Mouse (Mus musculus) midbrain, embryonic 15.5 days (tissue): ENCODE data around the gene Syt17. TPM values are rescaled to one million over a fixed set of nuclear protein-coding genes. Genes with fewer than 3 reads are reported as not detected.

Experiments
- ATAC-seq: fragments of 200-750 bp; cut with Nextera tagmentation; replicated peaks from 2 replicates; pipeline ENCODE4 v1.8.0; 2017; ENCODE audit warnings: moderate TSS enrichment
- H3K27ac ChIP-seq: fragments of 300-500 bp; sonication (generic); 2 replicates; pipeline ENCODE4 v1.5.1; 2015; ENCODE audit warnings: mild to moderate bottlenecking, inconsistent platforms
- H3K27me3 ChIP-seq: fragments of 300-500 bp; sonication (generic); replicated peaks from 2 replicates; pipeline ENCODE4 v1.6.1; 2015; ENCODE audit warnings: inconsistent platforms
- H3K36me3 ChIP-seq: fragments of 300-500 bp; sonication (generic); replicated peaks from 2 replicates; pipeline ENCODE4 v1.6.1; 2015; ENCODE audit warnings: inconsistent platforms
- H3K4me1 ChIP-seq: fragments of 300-500 bp; sonication (generic); 2 replicates; pipeline ENCODE4 v1.6.1; 2015; ENCODE audit warnings: inconsistent platforms
- H3K4me2 ChIP-seq: fragments of 300-500 bp; sonication (generic); 2 replicates; pipeline ENCODE4 v1.6.1; 2015; ENCODE audit warnings: inconsistent platforms, mild to moderate bottlenecking, moderate library complexity
- H3K4me3 ChIP-seq: fragments of 300-500 bp; sonication (generic); 2 replicates; pipeline ENCODE4 v1.5.1; 2015; ENCODE audit warnings: mild to moderate bottlenecking, inconsistent platforms
- H3K9ac ChIP-seq: fragments of 300-500 bp; sonication (generic); 2 replicates; pipeline ENCODE4 v1.6.1; 2015; ENCODE audit warnings: mild to moderate bottlenecking, inconsistent platforms
- H3K9me3 ChIP-seq: fragments of 300-500 bp; sonication (generic); 2 replicates; pipeline ENCODE4 v1.6.1; 2016; ENCODE audit warnings: inconsistent platforms
- WGBS: fragments of 180-500 bp; shearing (Covaris S2); methylation state at CpG from one replicate; pipeline ENCODE4 v1.1.7; 2015; ENCODE audit warnings: mixed read lengths; 5-methylcytosine and 5-hydroxymethylcytosine counted together
- polyA plus RNA-seq: library from polyadenylated mRNA; unstranded; fragments of >200 nt; fragmentation: Nextera tagmentation; extraction: Ambion mirVana; gene quantifications from 2 replicates; pipeline ENCODE4 v1.2.1, GENCODE M21; 2015

Syt17 gene
- polyA plus RNA-seq, 1 experiment from 2014 or later, result 20.2 TPM

DNA sequence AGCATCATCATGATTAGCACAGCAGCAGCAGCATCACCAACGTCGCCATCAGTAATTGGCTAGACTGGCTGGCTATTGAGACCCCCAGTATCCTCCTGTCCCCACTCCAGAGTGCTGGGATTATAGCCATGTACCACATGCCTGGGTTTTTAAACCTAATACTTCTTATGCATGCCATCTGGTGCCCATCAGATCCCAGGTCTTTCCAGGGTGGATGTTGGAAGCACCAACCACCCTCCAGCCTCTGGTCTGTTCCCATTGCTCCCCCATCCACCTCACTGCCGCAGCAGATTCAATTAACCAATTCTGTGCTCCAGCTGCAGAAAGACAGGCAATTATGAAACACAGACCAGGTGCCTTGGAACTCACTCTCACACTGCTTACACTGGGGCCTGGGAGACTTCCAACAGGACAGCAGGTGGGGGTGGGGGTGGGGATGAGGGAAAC lies 45.4 kb downstream of the Syt17 start:
- Histone ChIP-seq H3K9me3 (no peaks in the 10 kb centered on the region), H3K4me1 (peaks cover 12% of the 10 kb centered on the region), H3K4me3 (no peak overlapping the region), H3K36me3 (no peaks in the 10 kb centered on the region), H3K9ac (no peak overlapping the region), H3K27me3 (no peaks in the 10 kb centered on the region), H3K4me2 (no peak overlapping the region), H3K27ac (peak overlapping the region; percentile 28; the same call in 1 of the 2 replicates)
- WGBS, result 59% methylated on average over 3 of the region's 3 CpGs
- ATAC-seq, result peak; percentile 52; the same call in 1 of the 2 replicates

- no peak overlapping the region for H3K9ac ChIP-seq
- peak overlapping the region; percentile 28 for H3K27ac ChIP-seq
- WGBS, result 51% methylated on average over 5 of the region's 5 CpGs
- H3K36me3 ChIP-seq, result no peaks in the 10 kb centered on the region
- no peak overlapping the region for H3K4me2 ChIP-seq
- ATAC-seq, result peak; percentile 62; the same call in 1 of the 2 replicates
- H3K4me1 ChIP-seq, result peaks cover 12% of the 10 kb centered on the region
- H3K27me3 ChIP-seq, result no peaks in the 10 kb centered on the region
- no peak overlapping the region for H3K4me3 ChIP-seq
- H3K9me3 ChIP-seq, result no peaks in the 10 kb centered on the region
Measured at GRCm38 (mm10) chr7:118401949-118402348, 46.1 kb downstream of the Syt17 start.

GRCm38 (mm10) chr7:118399764-118400163 lies 48.3 kb downstream of the Syt17 start:
- Histone ChIP-seq H3K4me2 (no peak overlapping the region), H3K4me1 (peaks cover 12% of the 10 kb centered on the region), H3K9me3 (no peaks in the 10 kb centered on the region), H3K4me3 (no peak overlapping the region), H3K27me3 (no peaks in the 10 kb centered on the region), H3K9ac (no peak overlapping the region), H3K36me3 (no peaks in the 10 kb centered on the region), H3K27ac (no peak overlapping the region)
- no peak for ATAC-seq
- 87% methylated on average over 9 of the region's 9 CpGs for WGBS

DNA sequence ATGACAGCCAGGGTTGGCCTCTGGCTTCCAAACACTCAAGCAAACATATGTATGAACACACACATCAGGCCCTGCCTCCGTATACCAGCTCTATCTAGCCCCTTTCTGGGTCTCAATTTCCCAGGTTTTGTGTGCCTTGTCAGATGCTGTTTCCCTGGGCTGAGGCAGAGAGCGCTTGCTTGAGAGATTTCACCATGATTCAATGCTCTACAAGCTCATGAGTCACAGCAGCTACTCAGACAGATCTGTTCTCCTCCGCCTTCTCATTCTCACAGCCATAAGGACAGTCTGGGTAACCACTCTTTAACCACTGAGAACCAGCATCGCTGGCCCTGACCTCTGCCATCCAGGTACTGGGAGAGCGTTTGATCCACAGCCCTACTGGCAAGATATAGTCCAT lies 57.3 kb downstream of the Syt17 start:
- Histone ChIP-seq H3K27ac (no peak overlapping the region), H3K4me2 (no peak overlapping the region), H3K36me3 (no peaks in the 10 kb centered on the region), H3K4me3 (no peak overlapping the region), H3K9ac (no peak overlapping the region), H3K9me3 (no peaks in the 10 kb centered on the region), H3K4me1 (no peaks in the 10 kb centered on the region), H3K27me3 (no peaks in the 10 kb centered on the region)
- 95% methylated on average over 5 of the region's 5 CpGs for WGBS
- no peak for ATAC-seq

- 86% methylated on average over 5 of the region's 5 CpGs for WGBS
- H3K9me3 ChIP-seq, result no peaks in the 10 kb centered on the region
- no peak overlapping the region for H3K4me2 ChIP-seq
- H3K36me3 ChIP-seq, result no peaks in the 10 kb centered on the region
- no peaks in the 10 kb centered on the region for H3K27me3 ChIP-seq
- ATAC-seq, result no peak
- no peak overlapping the region for H3K9ac ChIP-seq
- H3K27ac ChIP-seq, result no peak overlapping the region
- H3K4me3 ChIP-seq, result no peak overlapping the region
- no peaks in the 10 kb centered on the region for H3K4me1 ChIP-seq
Measured at GRCm38 (mm10) chr7:118380996-118381395, 67.0 kb downstream of the Syt17 start.

DNA sequence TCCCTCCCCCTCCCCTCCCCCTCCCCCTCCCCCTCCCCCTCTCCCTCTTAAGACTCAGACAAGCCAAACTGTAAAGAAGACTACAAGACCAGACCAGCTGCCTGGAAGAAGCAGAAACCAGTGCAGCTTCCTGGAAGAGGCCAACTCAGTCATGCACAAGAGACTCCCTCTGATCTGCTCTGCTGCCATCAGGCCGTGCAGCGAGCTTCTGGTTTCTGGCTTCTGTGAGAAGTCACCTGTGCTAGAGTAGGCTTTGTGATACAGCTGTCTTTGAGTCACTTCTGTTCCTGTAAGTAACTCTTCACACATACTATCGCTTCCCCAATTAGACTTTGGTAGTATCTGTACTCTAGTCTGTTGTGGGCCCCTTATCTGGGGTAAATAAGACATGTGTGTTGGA lies 68.0 kb downstream of the Syt17 start:
- Histone ChIP-seq H3K36me3 (no peaks in the 10 kb centered on the region), H3K9ac (no peak overlapping the region), H3K27me3 (no peaks in the 10 kb centered on the region), H3K27ac (no peak overlapping the region), H3K9me3 (no peaks in the 10 kb centered on the region), H3K4me2 (no peak overlapping the region), H3K4me1 (no peaks in the 10 kb centered on the region), H3K4me3 (no peak overlapping the region)
- no peak for ATAC-seq
- WGBS, result 88% methylated on average over 3 of the region's 3 CpGs

- Histone ChIP-seq H3K4me3 (no peak overlapping the region), H3K4me1 (no peaks in the 10 kb centered on the region), H3K9me3 (no peaks in the 10 kb centered on the region), H3K4me2 (no peak overlapping the region), H3K9ac (no peak overlapping the region), H3K27ac (no peak overlapping the region), H3K36me3 (no peaks in the 10 kb centered on the region), H3K27me3 (no peaks in the 10 kb centered on the region)
- 96% methylated on average over 4 of the region's 4 CpGs for WGBS
- no peak for ATAC-seq
Measured at GRCm38 (mm10) chr7:118376590-118376989, 71.4 kb downstream of the Syt17 start.

DNA sequence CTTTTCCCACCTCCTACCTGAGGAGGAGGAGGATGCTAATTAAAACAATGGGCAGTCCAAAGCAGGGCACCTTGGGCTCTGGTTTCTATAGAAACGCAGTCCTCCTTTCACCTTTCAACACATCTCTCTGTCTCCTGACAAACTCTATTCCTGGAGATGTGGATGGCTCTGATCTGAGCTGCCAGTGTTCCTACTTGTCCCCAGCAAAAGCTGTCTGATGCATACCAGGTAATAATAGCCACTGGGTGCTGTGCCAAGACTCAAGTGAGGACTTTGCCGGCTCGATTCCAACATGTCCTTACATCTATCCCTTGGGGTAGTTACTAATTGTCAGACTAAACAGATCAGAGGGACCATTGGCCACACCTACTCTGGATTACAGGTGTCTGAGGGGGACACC lies 72.7 kb downstream of the Syt17 start:
- H3K9me3 ChIP-seq, result no peaks in the 10 kb centered on the region
- no peak overlapping the region for H3K4me2 ChIP-seq
- H3K9ac ChIP-seq, result no peak overlapping the region
- no peaks in the 10 kb centered on the region for H3K4me1 ChIP-seq
- no peak overlapping the region for H3K27ac ChIP-seq
- ATAC-seq, result no peak
- no peaks in the 10 kb centered on the region for H3K27me3 ChIP-seq
- no peak overlapping the region for H3K4me3 ChIP-seq
- H3K36me3 ChIP-seq, result no peaks in the 10 kb centered on the region
- WGBS, result 90% methylated on average over 3 of the region's 3 CpGs

DNA sequence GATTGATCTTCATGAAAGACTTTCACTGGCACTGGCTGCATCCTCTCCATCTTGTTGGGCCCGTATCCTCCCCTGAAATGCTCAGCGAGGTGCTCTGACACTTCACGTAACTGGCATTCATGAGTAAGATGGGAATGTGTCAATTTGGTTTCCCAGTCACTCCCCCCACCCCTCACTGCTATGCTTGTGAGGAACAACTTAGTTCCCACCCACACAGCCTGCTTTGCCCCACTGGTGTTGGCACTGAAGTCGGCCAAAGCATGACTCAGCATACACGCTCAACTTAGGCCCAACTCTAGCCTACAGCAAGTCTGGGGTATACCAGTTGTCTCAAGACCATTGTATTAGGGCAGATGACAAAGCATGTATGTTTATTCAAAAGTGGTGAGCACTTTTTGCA lies 76.7 kb downstream of the Syt17 start:
- Histone ChIP-seq H3K9ac (no peak overlapping the region), H3K27me3 (no peaks in the 10 kb centered on the region), H3K36me3 (no peaks in the 10 kb centered on the region), H3K27ac (no peak overlapping the region), H3K4me1 (no peaks in the 10 kb centered on the region), H3K4me3 (no peak overlapping the region), H3K4me2 (no peak overlapping the region), H3K9me3 (no peaks in the 10 kb centered on the region)
- WGBS, result 92% methylated on average over 5 of the region's 5 CpGs
- ATAC-seq, result no peak

DNA sequence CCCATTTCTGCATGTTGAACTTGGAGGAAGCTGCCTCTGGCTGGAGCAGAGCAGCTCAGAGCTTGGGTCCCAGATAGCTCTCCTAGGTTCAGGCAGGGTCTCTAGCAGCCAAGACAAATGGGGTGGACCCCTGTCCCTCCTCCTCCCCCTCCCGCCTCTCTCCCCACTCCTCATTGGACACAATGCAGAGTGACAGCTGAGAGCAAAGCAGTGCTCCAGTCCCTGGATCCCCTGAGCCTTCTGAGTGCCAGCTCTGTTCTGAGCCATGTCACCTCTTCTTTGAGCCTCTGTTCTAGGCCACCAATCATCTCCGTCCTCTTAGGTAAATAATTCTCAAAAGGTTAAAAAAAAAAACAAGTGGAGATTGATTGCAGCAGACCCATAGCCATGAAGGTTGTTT lies 78.3 kb downstream of the Syt17 start:
- H3K36me3 ChIP-seq, result no peaks in the 10 kb centered on the region
- H3K9me3 ChIP-seq, result no peaks in the 10 kb centered on the region
- no peak for ATAC-seq
- H3K4me2 ChIP-seq, result no peak overlapping the region
- H3K4me3 ChIP-seq, result no peak overlapping the region
- H3K27ac ChIP-seq, result no peak overlapping the region
- no peak overlapping the region for H3K9ac ChIP-seq
- H3K4me1 ChIP-seq, result no peaks in the 10 kb centered on the region
- H3K27me3 ChIP-seq, result no peaks in the 10 kb centered on the region
- WGBS, result 65% methylated on average over 2 of the region's 2 CpGs

DNA sequence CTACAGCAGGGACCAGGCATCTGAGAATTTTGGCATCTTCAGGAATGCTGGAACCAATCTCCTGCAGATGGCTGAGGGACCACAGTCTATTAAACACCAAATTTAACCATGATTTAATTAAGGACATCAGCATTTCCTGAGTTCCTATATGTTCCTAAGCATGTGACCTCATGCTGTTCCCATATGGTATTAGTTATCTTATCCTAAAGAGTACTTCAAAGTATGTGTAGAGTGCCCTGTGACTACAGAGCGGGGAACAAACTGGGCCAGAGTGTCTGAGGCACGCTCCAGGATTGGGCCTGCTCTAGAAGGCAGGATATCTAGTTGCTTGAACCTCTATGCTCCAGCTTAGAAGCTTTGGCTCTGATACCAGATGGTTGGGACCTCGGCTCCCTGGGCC lies 82.1 kb downstream of the Syt17 start:
- no peaks in the 10 kb centered on the region for H3K9me3 ChIP-seq
- no peak overlapping the region for H3K4me2 ChIP-seq
- no peaks in the 10 kb centered on the region for H3K36me3 ChIP-seq
- no peaks in the 10 kb centered on the region for H3K4me1 ChIP-seq
- 85% methylated on average over 3 of the region's 3 CpGs for WGBS
- no peak overlapping the region for H3K27ac ChIP-seq
- no peak overlapping the region for H3K4me3 ChIP-seq
- no peak for ATAC-seq
- H3K9ac ChIP-seq, result no peak overlapping the region
- H3K27me3 ChIP-seq, result no peaks in the 10 kb centered on the region

GRCm38 (mm10) chr7:118365251-118365650 lies 82.8 kb downstream of the Syt17 start:
- Histone ChIP-seq H3K4me1 (no peaks in the 10 kb centered on the region), H3K9ac (no peak overlapping the region), H3K36me3 (no peaks in the 10 kb centered on the region), H3K4me2 (no peak overlapping the region), H3K27ac (no peak overlapping the region), H3K27me3 (no peaks in the 10 kb centered on the region), H3K9me3 (no peaks in the 10 kb centered on the region), H3K4me3 (no peak overlapping the region)
- no peak for ATAC-seq
- 78% methylated on average over 6 of the region's 6 CpGs for WGBS

- Histone ChIP-seq H3K27ac (no peak overlapping the region), H3K4me2 (no peak overlapping the region), H3K4me1 (no peaks in the 10 kb centered on the region), H3K27me3 (no peaks in the 10 kb centered on the region), H3K9ac (no peak overlapping the region), H3K9me3 (no peaks in the 10 kb centered on the region), H3K36me3 (no peaks in the 10 kb centered on the region), H3K4me3 (no peak overlapping the region)
- ATAC-seq, result no peak
- WGBS, result 21% methylated on average over 7 of the region's 7 CpGs
Measured at GRCm38 (mm10) chr7:118364353-118365007, 83.5 kb downstream of the Syt17 start.
